Mouse (Mus musculus) hindbrain, embryonic 10.5 days (tissue): ENCODE results near the gene Dennd5a. TPM values are rescaled to one million over a fixed set of nuclear protein-coding genes. Genes with fewer than 3 reads are reported as not detected.

Experiments used
- DNase-seq: peaks from one replicate; pipeline ENCODE4 v3.0.0-alpha.2; 2017; ENCODE audit warnings: low spot score
- H3K27ac ChIP-seq: fragments of 300-500 bp; sonication (generic); 2 replicates; pipeline ENCODE4 v1.5.1; 2016; ENCODE audit warnings: mild to moderate bottlenecking, moderate library complexity
- H3K27me3 ChIP-seq: fragments of 300-500 bp; sonication (generic); 2 replicates; pipeline ENCODE4 v1.6.1; 2016; ENCODE audit warnings: mild to moderate bottlenecking; ENCODE audit not compliant: poor library complexity, insufficient read depth, severe bottlenecking
- H3K36me3 ChIP-seq: fragments of 300-500 bp; sonication (generic); 2 replicates; pipeline ENCODE4 v1.6.1; 2016; ENCODE audit warnings: mild to moderate bottlenecking, moderate library complexity
- H3K4me1 ChIP-seq: fragments of 300-500 bp; sonication (generic); replicated peaks from 2 replicates; pipeline ENCODE4 v1.6.1; 2016; ENCODE audit warnings: mild to moderate bottlenecking
- H3K4me3 ChIP-seq: fragments of 300-500 bp; sonication (generic); 2 replicates; pipeline ENCODE4 v1.5.1; 2016; ENCODE audit warnings: mild to moderate bottlenecking, moderate library complexity
- H3K9me3 ChIP-seq: fragments of 300-500 bp; sonication (generic); 2 replicates; pipeline ENCODE4 v1.6.1; 2016; ENCODE audit warnings: mild to moderate bottlenecking, moderate library complexity
- WGBS: fragments of 180-500 bp; shearing (Covaris S2); methylation state at CpG from one replicate; pipeline ENCODE4 v1.1.7; 2016; 5-methylcytosine and 5-hydroxymethylcytosine counted together
- polyA plus RNA-seq: library from polyadenylated mRNA; unstranded; fragments of >200 nt; fragmentation: Nextera tagmentation; extraction: Ambion mirVana; gene quantifications from 2 replicates; pipeline ENCODE4 v1.2.1, GENCODE M21; 2016

Dennd5a gene
- polyA plus RNA-seq, 1 experiment from 2014 or later, result 28.8 TPM

DNA sequence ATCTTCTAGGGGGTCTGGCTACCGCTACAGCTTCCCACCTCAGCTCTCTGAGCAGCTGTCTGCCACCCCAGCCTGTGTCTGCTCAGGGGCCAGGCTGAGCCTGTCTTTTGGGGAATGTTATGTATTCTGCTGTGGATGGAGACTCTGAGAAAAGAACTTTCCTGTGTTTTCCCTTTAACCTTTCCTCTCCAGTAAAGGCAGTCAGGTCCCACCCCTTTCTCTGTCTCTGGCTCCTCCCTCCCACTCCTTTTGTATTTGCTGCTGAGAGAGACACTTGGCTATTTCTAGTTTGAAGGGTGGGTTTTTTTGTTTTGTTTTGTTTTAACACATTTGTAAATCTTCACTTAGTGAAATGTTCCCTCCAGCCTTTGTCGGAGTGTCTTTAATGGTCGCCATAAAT lies 93.6 kb downstream of the Dennd5a start:
- 40% methylated on average over 3 of the region's 3 CpGs for WGBS
- H3K36me3 ChIP-seq, result no peaks in the 10 kb centered on the region
- H3K27me3 ChIP-seq, result peaks cover 59% of the 10 kb centered on the region
- peaks cover 57% of the 10 kb centered on the region for H3K4me1 ChIP-seq
- no peaks in the 10 kb centered on the region for H3K9me3 ChIP-seq
- no peak for DNase-seq
- H3K27ac ChIP-seq, result peak overlapping the region; percentile 85; the same call in 1 of the 2 replicates
- 0 out of 2 replicates have a peak overlapping the region, but pooled peaks have one; percentile 10 for H3K4me3 ChIP-seq

DNA sequence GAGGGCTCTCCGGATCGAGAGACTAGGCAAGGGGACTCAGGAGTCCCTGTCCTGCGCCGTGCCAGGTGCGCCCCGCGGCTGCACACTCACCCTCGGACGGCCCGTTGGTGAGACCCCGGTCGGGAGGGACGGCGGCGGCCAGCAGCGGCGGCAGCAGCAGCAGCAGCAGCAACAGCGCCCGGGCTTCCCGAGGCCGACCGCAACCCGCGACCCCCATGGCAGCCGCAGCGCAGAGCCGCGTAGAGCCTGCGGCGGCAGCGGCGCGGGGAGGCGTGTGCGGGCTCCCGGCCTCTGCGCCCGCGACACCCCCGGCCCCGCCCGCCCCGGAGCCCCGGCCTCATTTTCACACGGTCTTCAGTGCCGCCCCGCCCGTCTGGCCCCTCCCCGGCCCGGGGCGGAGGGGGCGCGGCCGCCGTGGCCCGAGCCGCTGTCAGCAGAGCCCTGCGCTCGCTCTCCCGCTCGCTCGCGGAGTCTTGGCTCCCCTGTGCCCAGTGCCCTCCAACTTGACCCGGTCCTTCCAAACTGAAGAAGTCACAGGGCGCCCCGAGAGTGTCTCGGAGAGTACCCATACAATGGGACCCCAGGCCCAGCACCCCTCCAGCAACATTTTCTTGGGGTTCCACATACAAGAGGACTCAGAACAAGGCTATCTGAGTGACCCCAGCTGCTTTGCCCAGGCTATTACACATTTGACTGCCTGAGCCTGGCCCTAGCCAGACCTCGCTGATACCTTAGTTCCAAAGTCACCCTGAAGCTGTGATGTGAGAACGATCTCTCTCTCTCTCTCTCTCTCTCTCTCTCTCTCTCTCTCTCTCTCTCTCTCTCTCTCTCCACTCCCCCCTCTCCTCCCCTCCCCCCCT lies 94.7 kb downstream of the Dennd5a start, which contains the start of gene Scube2:
TSS of gene Scube2 (minus strand) at position 310 of the 860 bp plus-strand sequence.
- Histone ChIP-seq H3K36me3 (no peaks in the 10 kb centered on the region), H3K4me3 (peak within 1 kb of the TSS; percentile 71), H3K27me3 (peaks cover 59% of the 10 kb centered on the region), H3K4me1 (peaks cover 62% of the 10 kb centered on the region), H3K27ac (peak within 1 kb of the TSS; percentile 85), H3K9me3 (no peaks in the 10 kb centered on the region)
- DNase-seq, result peak; percentile 67
- 2% methylated on average over 68 of the region's 69 CpGs for WGBS

- H3K4me3 ChIP-seq, result peak overlapping the region; percentile 71; the same call in 1 of the 2 replicates
- H3K4me1 ChIP-seq, result peaks cover 61% of the 10 kb centered on the region
- H3K27ac ChIP-seq, result no peak overlapping the region
- H3K9me3 ChIP-seq, result no peaks in the 10 kb centered on the region
- H3K36me3 ChIP-seq, result no peaks in the 10 kb centered on the region
- peaks cover 52% of the 10 kb centered on the region for H3K27me3 ChIP-seq
- no peak for DNase-seq
- WGBS, result 25% methylated on average over 4 of the region's 4 CpGs
These were observed 96.7 kb downstream of the Dennd5a start for GRCm38 (mm10) chr7:109863561-109863960.

DNA sequence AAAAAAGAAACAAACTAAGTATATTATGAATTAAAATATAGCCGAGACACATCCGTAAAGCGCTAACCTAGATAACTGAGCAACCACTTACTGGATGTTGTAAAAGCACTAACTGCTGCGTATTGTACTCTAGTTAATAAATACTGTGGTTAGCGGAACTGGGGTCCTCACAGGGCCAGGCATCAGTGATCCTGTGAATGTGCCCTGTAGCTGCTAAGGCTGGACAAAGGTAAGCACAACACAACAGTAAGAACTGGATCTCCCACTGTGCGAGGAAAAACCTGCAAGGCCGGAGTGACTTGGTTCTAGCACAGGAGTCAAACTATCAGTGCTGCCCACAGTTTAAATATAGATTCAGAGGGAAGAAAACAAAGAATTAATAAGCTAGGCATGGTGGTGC lies 100.1 kb downstream of the Dennd5a start:
- WGBS, result 85% methylated on average over 7 of the region's 7 CpGs
- H3K27ac ChIP-seq, result 0 out of 2 replicates have a peak overlapping the region, but pooled peaks have one; percentile 16
- peaks cover 32% of the 10 kb centered on the region for H3K27me3 ChIP-seq

DNA sequence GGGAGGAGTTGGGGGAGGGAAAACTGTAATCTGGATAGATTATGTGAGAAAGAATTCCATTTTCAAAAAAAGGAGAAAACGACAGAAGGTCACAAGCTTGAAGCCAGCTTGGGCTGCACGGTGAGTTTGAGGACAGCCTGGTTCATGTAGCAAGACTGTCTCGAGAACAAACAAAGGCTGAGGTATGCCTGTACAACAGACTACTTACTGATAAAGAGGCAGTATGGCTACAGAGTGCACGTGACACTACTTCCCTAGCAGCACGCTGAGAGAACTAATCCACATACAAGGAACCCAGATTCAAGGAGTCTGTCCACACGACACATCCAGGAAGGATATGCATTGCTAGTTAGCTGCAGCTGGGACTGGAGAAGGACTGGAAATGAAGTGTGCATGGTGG lies 100.9 kb downstream of the Dennd5a start:
- 75% methylated on average over 6 of the region's 6 CpGs for WGBS
- peaks cover 5% of the 10 kb centered on the region; the same call in 1 of the 2 replicates for H3K36me3 ChIP-seq
- H3K27ac ChIP-seq, result no peak overlapping the region
- H3K4me3 ChIP-seq, result no peak overlapping the region
- peaks cover 24% of the 10 kb centered on the region for H3K27me3 ChIP-seq
- peaks cover 19% of the 10 kb centered on the region for H3K4me1 ChIP-seq
- DNase-seq, result no peak
- H3K9me3 ChIP-seq, result no peaks in the 10 kb centered on the region

More for the DNA sequence above, 100.1 kb downstream of the Dennd5a start:
- no peaks in the 10 kb centered on the region for H3K9me3 ChIP-seq
- H3K4me3 ChIP-seq, result no peak overlapping the region
- DNase-seq, result no peak
- H3K4me1 ChIP-seq, result peaks cover 27% of the 10 kb centered on the region
- H3K36me3 ChIP-seq, result peaks cover 5% of the 10 kb centered on the region; the same call in 1 of the 2 replicates

DNA sequence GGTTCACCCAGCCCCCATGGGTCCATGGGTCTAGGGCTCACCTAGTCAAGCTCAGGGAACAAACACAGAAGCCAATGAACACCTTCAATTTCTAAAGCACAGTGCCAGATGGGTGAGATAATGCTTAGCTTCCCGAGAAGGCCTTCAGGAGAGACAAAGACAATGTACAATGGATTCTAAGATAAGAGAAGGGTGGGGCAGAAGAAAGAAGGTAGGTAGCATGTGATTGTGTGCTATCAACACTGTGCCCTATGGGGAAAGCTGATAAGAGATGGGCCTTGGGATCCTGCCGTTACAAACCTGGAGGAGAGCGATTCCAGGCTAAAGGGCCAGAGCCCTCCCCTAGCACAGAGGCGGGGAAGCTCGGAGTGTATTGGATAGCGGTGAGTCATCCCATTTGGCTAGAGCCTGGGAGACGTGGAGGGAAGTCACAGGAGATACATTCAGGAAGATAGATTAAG lies 107.5 kb downstream of the Dennd5a start:
- Histone ChIP-seq H3K27me3 (peaks cover 30% of the 10 kb centered on the region), H3K4me1 (peaks cover 50% of the 10 kb centered on the region), H3K27ac (peak overlapping the region; percentile 50), H3K4me3 (no peak overlapping the region), H3K9me3 (no peaks in the 10 kb centered on the region), H3K36me3 (peaks cover 5% of the 10 kb centered on the region; the same call in 1 of the 2 replicates)
- 65% methylated on average over 7 of the region's 7 CpGs for WGBS
- DNase-seq, result no peak

- H3K9me3 ChIP-seq, result no peaks in the 10 kb centered on the region
- no peak overlapping the region for H3K4me3 ChIP-seq
- H3K36me3 ChIP-seq, result peaks cover 9% of the 10 kb centered on the region; the same call in 1 of the 2 replicates
- 0 out of 2 replicates have a peak overlapping the region, but pooled peaks have one; percentile 50 for H3K27ac ChIP-seq
- H3K27me3 ChIP-seq, result peaks cover 35% of the 10 kb centered on the region
- peaks cover 50% of the 10 kb centered on the region for H3K4me1 ChIP-seq
- 75% methylated on average over 7 of the region's 7 CpGs for WGBS
- no peak for DNase-seq
These were observed 108.3 kb downstream of the Dennd5a start for GRCm38 (mm10) chr7:109852017-109852416.

GRCm38 (mm10) chr7:109850531-109850930 lies 109.7 kb downstream of the Dennd5a start:
- H3K4me1 ChIP-seq, result peaks cover 50% of the 10 kb centered on the region
- no peaks in the 10 kb centered on the region for H3K9me3 ChIP-seq
- DNase-seq, result no peak
- H3K4me3 ChIP-seq, result no peak overlapping the region
- WGBS, result 44% methylated on average over 3 of the region's 3 CpGs
- peaks cover 37% of the 10 kb centered on the region for H3K27me3 ChIP-seq
- peaks cover 9% of the 10 kb centered on the region; the same call in 1 of the 2 replicates for H3K36me3 ChIP-seq
- peak overlapping the region; percentile 81 for H3K27ac ChIP-seq

DNA sequence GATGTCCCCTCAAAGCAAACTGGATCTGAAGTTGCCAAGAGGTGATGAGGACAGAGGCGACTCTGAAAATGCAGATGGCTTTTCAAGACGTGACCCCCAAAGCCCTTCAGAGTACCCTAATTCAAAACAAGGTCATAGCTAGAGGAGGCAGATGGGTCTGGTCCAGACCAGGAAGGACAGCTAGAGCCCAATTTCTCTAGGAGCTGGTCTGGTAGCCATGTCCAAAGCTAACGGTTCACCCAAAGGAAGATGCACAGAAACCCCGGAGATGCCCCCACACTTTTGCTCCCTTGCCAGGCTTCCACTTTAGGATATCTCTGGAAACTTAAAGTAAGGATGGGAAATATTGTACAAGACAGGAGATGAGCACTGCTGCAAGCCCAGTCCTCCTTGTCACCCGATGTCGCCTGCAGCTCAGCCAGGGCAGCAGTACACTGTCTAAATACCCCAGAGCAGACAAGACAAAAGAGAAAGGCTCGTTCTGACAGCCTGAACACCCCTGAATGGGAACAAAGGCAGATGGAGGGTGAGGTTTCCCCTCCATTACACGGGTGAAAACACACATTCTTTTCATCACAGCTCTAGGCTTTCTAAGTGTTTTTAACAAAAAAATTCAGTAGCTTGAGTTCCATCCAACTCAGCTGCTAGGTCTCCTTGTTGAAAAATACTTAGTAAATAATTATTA lies 110.4 kb downstream of the Dennd5a start:
- Histone ChIP-seq H3K27ac (peak overlapping the region; percentile 81), H3K4me3 (peak overlapping the region; percentile 27), H3K36me3 (peaks cover 9% of the 10 kb centered on the region; the same call in 1 of the 2 replicates), H3K4me1 (peaks cover 50% of the 10 kb centered on the region), H3K9me3 (no peaks in the 10 kb centered on the region), H3K27me3 (peaks cover 37% of the 10 kb centered on the region)
- 36% methylated on average over 8 of the region's 8 CpGs for WGBS
- DNase-seq, result peak; percentile 43

- no peaks in the 10 kb centered on the region for H3K9me3 ChIP-seq
- H3K27ac ChIP-seq, result peak overlapping the region; percentile 81
- peak; percentile 48 for DNase-seq
- 0 out of 2 replicates have a peak overlapping the region, but pooled peaks have one; percentile 27 for H3K4me3 ChIP-seq
- 37% methylated on average over 11 of the region's 11 CpGs for WGBS
- peaks cover 37% of the 10 kb centered on the region for H3K27me3 ChIP-seq
- peaks cover 9% of the 10 kb centered on the region; the same call in 1 of the 2 replicates for H3K36me3 ChIP-seq
- peaks cover 50% of the 10 kb centered on the region for H3K4me1 ChIP-seq
These were observed 111.2 kb downstream of the Dennd5a start for GRCm38 (mm10) chr7:109848867-109849733.

DNA sequence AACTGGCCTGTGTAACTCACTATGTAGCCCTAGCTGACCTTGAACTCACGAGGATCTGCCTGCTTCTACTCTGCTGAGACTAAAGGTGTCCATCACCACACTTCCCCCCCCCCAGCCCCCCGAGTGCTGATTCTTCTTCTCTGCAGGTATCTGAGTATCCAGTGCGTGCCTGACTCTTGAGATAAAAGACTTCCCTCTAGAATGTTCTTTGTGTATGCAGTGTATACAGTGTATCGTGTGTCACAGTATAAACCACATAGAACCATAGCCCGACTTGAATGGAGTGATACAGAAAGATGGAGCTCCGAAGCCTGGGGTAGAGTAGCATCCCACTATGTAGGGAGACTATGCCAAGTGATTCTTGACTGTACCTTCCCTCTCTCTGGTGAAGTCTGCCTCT lies 116.2 kb downstream of the Dennd5a start:
- Histone ChIP-seq H3K27ac (no peak overlapping the region), H3K27me3 (peaks cover 15% of the 10 kb centered on the region), H3K4me1 (peaks cover 11% of the 10 kb centered on the region), H3K9me3 (no peaks in the 10 kb centered on the region), H3K36me3 (peaks cover 9% of the 10 kb centered on the region; the same call in 1 of the 2 replicates), H3K4me3 (no peak overlapping the region)
- 85% methylated on average over 6 of the region's 6 CpGs for WGBS
- DNase-seq, result no peak
